Mouse (Mus musculus): ENCODE data around the gene Txndc15. TPM values are rescaled to one million over a fixed set of nuclear protein-coding genes. Genes with fewer than 3 reads are reported as not detected.

Txndc15 gene
- 121 and 125 TPM in 2 replicates for polyA plus RNA-seq (2015; fragmentation: Nextera tagmentation; extraction: Ambion mirVana)

- Histone ChIP-seq H3K4me1 (replicated peaks; ENCODE audit: control insufficient read depth, insufficient read depth, low read length) (peaks cover 20% of the 10 kb centered on the region), H3K9me3 (ENCODE audit: control insufficient read depth, low read length) (no peaks in the 10 kb centered on the region), H3K27me3 (replicated peaks; ENCODE audit: control insufficient read depth, insufficient read depth, low read length) (no peaks in the 10 kb centered on the region), H3K4me2 (ENCODE audit: low read length) (peak within 1 kb of the TSS; percentile 64), H3K27ac (ENCODE audit: low read length) (peak within 1 kb of the TSS; percentile 93), H3K9ac (replicated peaks; ENCODE audit: low read depth, low read length) (peak within 1 kb of the TSS; percentile 96), H3K36me3 (ENCODE audit: control insufficient read depth, insufficient read depth) (peaks cover 3% of the 10 kb centered on the region; the same call in 1 of the 2 replicates), H3K4me3 (replicated peaks; ENCODE audit: low read length) (peak within 1 kb of the TSS; percentile 91)
- under 1% methylated on average over 49 of the region's 63 CpGs for WGBS
- ATAC-seq = peak; percentile 96
Observed at GRCm38 (mm10) chr13:55714501-55715166, at the start of gene Txndc15. TSS of gene Txndc15 (plus strand) at chr13:55714650.

- Histone ChIP-seq H3K4me1 (replicated peaks; ENCODE audit: control insufficient read depth, insufficient read depth, low read length) (no peaks in the 10 kb centered on the region), H3K9ac (replicated peaks; ENCODE audit: low read depth, low read length) (no peak overlapping the region), H3K27me3 (replicated peaks; ENCODE audit: control insufficient read depth, insufficient read depth, low read length) (no peaks in the 10 kb centered on the region), H3K4me2 (ENCODE audit: low read length) (no peak overlapping the region), H3K27ac (ENCODE audit: low read length) (no peak overlapping the region), H3K4me3 (replicated peaks; ENCODE audit: low read length) (no peak overlapping the region), H3K9me3 (ENCODE audit: control insufficient read depth, low read length) (no peaks in the 10 kb centered on the region), H3K36me3 (ENCODE audit: control insufficient read depth, insufficient read depth) (peaks cover 50% of the 10 kb centered on the region)
- WGBS = 81% methylated on average over 6 of the region's 6 CpGs
- no peak for ATAC-seq
Observed at GRCm38 (mm10) chr13:55668550-55668949, 45.9 kb upstream of the Txndc15 start.

GRCm38 (mm10) chr13:55672711-55673110 lies 41.7 kb upstream of the Txndc15 start:
- no peak overlapping the region for H3K4me2 ChIP-seq (ENCODE audit: low read length)
- 98% methylated on average over 6 of the region's 6 CpGs for WGBS
- H3K27me3 ChIP-seq (replicated peaks; ENCODE audit: control insufficient read depth, insufficient read depth, low read length) = no peaks in the 10 kb centered on the region
- H3K27ac ChIP-seq (ENCODE audit: low read length) = no peak overlapping the region
- H3K4me1 ChIP-seq (replicated peaks; ENCODE audit: control insufficient read depth, insufficient read depth, low read length) = no peaks in the 10 kb centered on the region
- H3K36me3 ChIP-seq (ENCODE audit: control insufficient read depth, insufficient read depth) = peaks cover 42% of the 10 kb centered on the region
- no peak for ATAC-seq
- no peak overlapping the region for H3K9ac ChIP-seq (replicated peaks; ENCODE audit: low read depth, low read length)
- no peak overlapping the region for H3K4me3 ChIP-seq (replicated peaks; ENCODE audit: low read length)
- no peaks in the 10 kb centered on the region for H3K9me3 ChIP-seq (ENCODE audit: control insufficient read depth, low read length)

GRCm38 (mm10) chr13:55677364-55677763 lies 37.1 kb upstream of the Txndc15 start:
- Histone ChIP-seq H3K9ac (replicated peaks; ENCODE audit: low read depth, low read length) (no peak overlapping the region), H3K4me1 (replicated peaks; ENCODE audit: control insufficient read depth, insufficient read depth, low read length) (no peaks in the 10 kb centered on the region), H3K36me3 (ENCODE audit: control insufficient read depth, insufficient read depth) (peaks cover 45% of the 10 kb centered on the region), H3K27me3 (replicated peaks; ENCODE audit: control insufficient read depth, insufficient read depth, low read length) (no peaks in the 10 kb centered on the region), H3K4me2 (ENCODE audit: low read length) (no peak overlapping the region), H3K27ac (ENCODE audit: low read length) (no peak overlapping the region), H3K4me3 (replicated peaks; ENCODE audit: low read length) (no peak overlapping the region), H3K9me3 (ENCODE audit: control insufficient read depth, low read length) (no peaks in the 10 kb centered on the region)
- ATAC-seq = no peak
- 88% methylated on average over 8 of the region's 8 CpGs for WGBS

- 77% methylated on average over 9 of the region's 9 CpGs for WGBS
- no peaks in the 10 kb centered on the region for H3K9me3 ChIP-seq (ENCODE audit: control insufficient read depth, low read length)
- no peak overlapping the region for H3K9ac ChIP-seq (replicated peaks; ENCODE audit: low read depth, low read length)
- H3K27me3 ChIP-seq (replicated peaks; ENCODE audit: control insufficient read depth, insufficient read depth, low read length) = no peaks in the 10 kb centered on the region
- H3K4me2 ChIP-seq (ENCODE audit: low read length) = no peak overlapping the region
- H3K4me1 ChIP-seq (replicated peaks; ENCODE audit: control insufficient read depth, insufficient read depth, low read length) = 0 out of 2 replicates have a peak, but pooled peaks cover 3% of the 10 kb centered on the region
- no peak for ATAC-seq
- H3K4me3 ChIP-seq (replicated peaks; ENCODE audit: low read length) = no peak overlapping the region
- no peak overlapping the region for H3K27ac ChIP-seq (ENCODE audit: low read length)
- H3K36me3 ChIP-seq (ENCODE audit: control insufficient read depth, insufficient read depth) = peaks cover 24% of the 10 kb centered on the region
Observed at GRCm38 (mm10) chr13:55682201-55682600, 32.2 kb upstream of the Txndc15 start.

GRCm38 (mm10) chr13:55683581-55683980 lies 30.9 kb upstream of the Txndc15 start:
- no peak overlapping the region for H3K4me2 ChIP-seq (ENCODE audit: low read length)
- no peaks in the 10 kb centered on the region for H3K27me3 ChIP-seq (replicated peaks; ENCODE audit: control insufficient read depth, insufficient read depth, low read length)
- no peak overlapping the region for H3K9ac ChIP-seq (replicated peaks; ENCODE audit: low read depth, low read length)
- H3K27ac ChIP-seq (ENCODE audit: low read length) = no peak overlapping the region
- no peak for ATAC-seq
- WGBS = 94% methylated on average over 3 of the region's 3 CpGs
- H3K4me1 ChIP-seq (replicated peaks; ENCODE audit: control insufficient read depth, insufficient read depth, low read length) = 0 out of 2 replicates have a peak, but pooled peaks cover 3% of the 10 kb centered on the region
- no peaks in the 10 kb centered on the region for H3K9me3 ChIP-seq (ENCODE audit: control insufficient read depth, low read length)
- no peak overlapping the region for H3K4me3 ChIP-seq (replicated peaks; ENCODE audit: low read length)
- peaks cover 20% of the 10 kb centered on the region for H3K36me3 ChIP-seq (ENCODE audit: control insufficient read depth, insufficient read depth)

GRCm38 (mm10) chr13:55686107-55686633 lies 28.3 kb upstream of the Txndc15 start:
- peaks cover 5% of the 10 kb centered on the region; the same call in 1 of the 2 replicates for H3K36me3 ChIP-seq (ENCODE audit: control insufficient read depth, insufficient read depth)
- 81% methylated on average over 9 of the region's 9 CpGs for WGBS
- H3K27ac ChIP-seq (ENCODE audit: low read length) = no peak overlapping the region
- ATAC-seq = no peak
- no peak overlapping the region for H3K9ac ChIP-seq (replicated peaks; ENCODE audit: low read depth, low read length)
- H3K4me2 ChIP-seq (ENCODE audit: low read length) = no peak overlapping the region
- H3K27me3 ChIP-seq (replicated peaks; ENCODE audit: control insufficient read depth, insufficient read depth, low read length) = no peaks in the 10 kb centered on the region
- H3K9me3 ChIP-seq (ENCODE audit: control insufficient read depth, low read length) = no peaks in the 10 kb centered on the region
- 0 out of 2 replicates have a peak, but pooled peaks cover 3% of the 10 kb centered on the region for H3K4me1 ChIP-seq (replicated peaks; ENCODE audit: control insufficient read depth, insufficient read depth, low read length)
- H3K4me3 ChIP-seq (replicated peaks; ENCODE audit: low read length) = no peak overlapping the region

- Histone ChIP-seq H3K36me3 (ENCODE audit: control insufficient read depth, insufficient read depth) (no peaks in the 10 kb centered on the region), H3K4me2 (ENCODE audit: low read length) (no peak overlapping the region), H3K27me3 (replicated peaks; ENCODE audit: control insufficient read depth, insufficient read depth, low read length) (no peaks in the 10 kb centered on the region), H3K4me3 (replicated peaks; ENCODE audit: low read length) (no peak overlapping the region), H3K27ac (ENCODE audit: low read length) (no peak overlapping the region), H3K4me1 (replicated peaks; ENCODE audit: control insufficient read depth, insufficient read depth, low read length) (0 out of 2 replicates have a peak, but pooled peaks cover 3% of the 10 kb centered on the region), H3K9me3 (ENCODE audit: control insufficient read depth, low read length) (no peaks in the 10 kb centered on the region), H3K9ac (replicated peaks; ENCODE audit: low read depth, low read length) (no peak overlapping the region)
- 19% methylated on average over 4 of the region's 4 CpGs for WGBS
- ATAC-seq = no peak
Observed at GRCm38 (mm10) chr13:55687927-55688602, 26.4 kb upstream of the Txndc15 start.

- peak within 1 kb of the TSS; percentile 74 for H3K4me2 ChIP-seq (ENCODE audit: low read length)
- no peaks in the 10 kb centered on the region for H3K9me3 ChIP-seq (ENCODE audit: control insufficient read depth, low read length)
- H3K4me1 ChIP-seq (replicated peaks; ENCODE audit: control insufficient read depth, insufficient read depth, low read length) = peaks cover 22% of the 10 kb centered on the region
- WGBS = 4% methylated on average over 47 of the region's 51 CpGs
- H3K27ac ChIP-seq (ENCODE audit: low read length) = peak within 1 kb of the TSS; percentile 97
- ATAC-seq = peak; percentile 99
- H3K27me3 ChIP-seq (replicated peaks; ENCODE audit: control insufficient read depth, insufficient read depth, low read length) = no peaks in the 10 kb centered on the region
- no peaks in the 10 kb centered on the region for H3K36me3 ChIP-seq (ENCODE audit: control insufficient read depth, insufficient read depth)
- H3K9ac ChIP-seq (replicated peaks; ENCODE audit: low read depth, low read length) = peak within 1 kb of the TSS; percentile 100
- H3K4me3 ChIP-seq (replicated peaks; ENCODE audit: low read length) = peak within 1 kb of the TSS; percentile 94
Observed at GRCm38 (mm10) chr13:55692535-55693242, 21.8 kb upstream of the Txndc15 start, which contains the start of gene B230219D22Rik. TSS of gene B230219D22Rik (plus strand) at chr13:55693124.

All from forebrain, embryonic 16.5 days (tissue).